Mouse (Mus musculus) kidney, adult 11 months (tissue): ENCODE measurements around the gene Tmem165.

Experiments used
- DNase-seq: peaks from one replicate; pipeline ENCODE4 v3.0.0; 2022

Gene Tmem165

DNA sequence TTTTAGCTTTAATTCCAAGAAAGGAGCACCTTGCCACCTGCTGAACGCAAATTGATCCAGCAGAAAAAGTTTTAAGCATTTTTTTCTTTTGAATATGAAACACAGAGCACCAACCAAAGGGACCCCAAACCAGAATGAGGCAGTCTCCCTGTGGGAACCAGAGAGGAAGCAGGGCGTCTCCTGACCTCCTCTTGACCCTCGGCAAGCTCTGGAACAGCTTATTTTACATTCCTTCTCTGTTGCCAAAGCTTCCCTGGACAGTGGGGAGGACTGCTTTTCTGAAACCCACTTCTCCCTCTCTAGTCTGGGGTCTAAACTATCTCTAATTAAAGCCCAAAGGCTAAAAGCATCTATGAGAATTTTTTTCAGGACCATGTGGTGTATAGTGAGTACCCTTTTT, 7.3 kb upstream of the Tmem165 start:
- no peak for DNase-seq

DNA sequence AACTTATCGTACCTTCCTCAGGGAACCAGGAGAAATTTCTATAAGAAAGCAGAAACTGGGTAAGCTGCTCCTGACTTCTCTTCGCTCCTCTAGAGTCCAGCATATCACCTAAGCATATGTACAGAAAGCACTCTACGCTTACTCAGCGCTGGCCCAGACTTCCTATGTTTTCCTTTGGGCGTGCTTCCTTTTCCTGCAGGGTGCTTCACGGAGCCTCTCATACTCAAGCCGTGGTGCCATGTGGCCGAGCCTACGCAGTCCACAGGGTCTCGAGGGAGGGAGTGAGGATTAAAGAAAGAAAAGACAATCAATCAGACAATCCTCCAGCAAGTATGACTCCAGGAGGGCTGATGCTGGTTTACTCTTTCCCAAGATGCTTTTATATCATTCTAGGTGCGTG, 6.8 kb upstream of the Tmem165 start:
- DNase-seq: no peak

DNA sequence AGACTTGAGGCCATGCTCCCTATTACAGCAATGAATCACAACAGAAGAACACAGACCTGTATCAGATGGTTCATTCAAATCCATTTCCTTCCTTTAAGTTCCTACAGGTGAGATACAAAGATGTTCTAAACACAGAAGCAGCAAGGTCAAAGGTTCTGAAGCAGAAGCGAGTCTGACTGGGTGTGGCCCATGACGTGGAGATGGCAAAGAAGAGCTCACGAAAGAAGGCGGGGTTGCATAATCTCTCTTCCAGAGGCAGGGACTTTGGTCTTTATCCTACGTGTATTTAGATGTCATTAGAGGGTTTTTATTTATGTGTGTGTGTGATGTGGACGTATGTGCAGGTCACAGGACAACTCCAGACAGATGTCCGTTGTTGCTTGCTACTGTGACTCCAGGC, 6.0 kb upstream of the Tmem165 start:
- DNase-seq: no peak

DNA sequence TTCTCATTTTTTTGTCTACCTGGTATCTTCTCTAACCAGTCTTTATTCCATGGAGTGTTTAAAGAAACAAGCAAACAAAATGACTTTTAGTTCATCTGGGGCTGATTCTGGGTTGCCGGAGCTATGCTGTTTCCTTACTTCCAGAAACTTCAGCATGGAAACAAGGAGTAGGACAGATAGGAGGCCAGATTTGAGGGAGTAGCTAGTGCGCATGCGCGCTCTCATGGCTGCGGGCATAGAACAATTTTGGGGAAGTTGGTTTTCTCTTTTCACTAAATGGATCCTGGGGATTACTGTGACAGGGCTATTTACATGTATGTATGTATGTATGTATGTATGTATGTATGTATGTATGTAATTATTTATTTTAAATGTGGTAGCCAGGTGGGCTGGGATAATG, 4.5 kb upstream of the Tmem165 start:
- no peak for DNase-seq

DNA sequence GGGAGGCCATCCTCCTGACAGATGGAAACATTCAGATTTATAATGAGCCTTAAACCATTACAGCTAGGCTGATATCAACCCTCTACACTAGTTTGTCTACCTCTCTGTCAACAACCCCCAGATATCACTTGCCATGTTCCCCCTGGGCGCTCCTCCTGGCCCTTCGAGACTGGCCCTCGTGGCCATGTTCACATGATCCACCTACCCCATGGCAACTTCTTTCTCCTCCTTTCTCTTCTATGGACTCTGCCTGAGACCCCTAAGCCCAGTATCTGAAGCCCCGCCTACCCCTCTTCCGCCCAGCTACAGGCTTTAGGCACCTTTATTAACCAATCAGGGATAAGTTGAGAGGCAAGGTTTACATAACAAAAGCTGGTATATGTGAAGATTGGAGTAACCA, 3.9 kb upstream of the Tmem165 start:
- no peak for DNase-seq

DNA sequence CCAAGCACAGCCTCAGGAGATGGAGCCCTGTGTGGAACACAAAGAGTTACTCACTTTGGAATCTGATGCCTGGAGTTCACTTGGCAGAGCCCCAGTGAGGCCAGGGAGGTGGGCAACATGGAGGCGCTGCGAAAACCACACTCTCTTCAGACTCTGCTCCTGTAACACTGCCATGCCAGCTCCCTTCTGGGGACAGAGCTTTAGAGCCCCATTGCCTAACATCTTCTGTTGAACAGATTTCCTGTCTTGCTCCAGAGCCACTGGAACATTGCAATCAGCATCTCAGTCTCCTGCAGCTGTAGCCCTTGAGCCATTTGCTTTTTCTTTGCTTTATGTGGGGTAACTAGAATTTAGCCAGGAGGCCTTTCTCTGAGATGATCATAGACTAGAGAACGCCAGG, 1.4 kb upstream of the Tmem165 start:
- no peak for DNase-seq

DNA sequence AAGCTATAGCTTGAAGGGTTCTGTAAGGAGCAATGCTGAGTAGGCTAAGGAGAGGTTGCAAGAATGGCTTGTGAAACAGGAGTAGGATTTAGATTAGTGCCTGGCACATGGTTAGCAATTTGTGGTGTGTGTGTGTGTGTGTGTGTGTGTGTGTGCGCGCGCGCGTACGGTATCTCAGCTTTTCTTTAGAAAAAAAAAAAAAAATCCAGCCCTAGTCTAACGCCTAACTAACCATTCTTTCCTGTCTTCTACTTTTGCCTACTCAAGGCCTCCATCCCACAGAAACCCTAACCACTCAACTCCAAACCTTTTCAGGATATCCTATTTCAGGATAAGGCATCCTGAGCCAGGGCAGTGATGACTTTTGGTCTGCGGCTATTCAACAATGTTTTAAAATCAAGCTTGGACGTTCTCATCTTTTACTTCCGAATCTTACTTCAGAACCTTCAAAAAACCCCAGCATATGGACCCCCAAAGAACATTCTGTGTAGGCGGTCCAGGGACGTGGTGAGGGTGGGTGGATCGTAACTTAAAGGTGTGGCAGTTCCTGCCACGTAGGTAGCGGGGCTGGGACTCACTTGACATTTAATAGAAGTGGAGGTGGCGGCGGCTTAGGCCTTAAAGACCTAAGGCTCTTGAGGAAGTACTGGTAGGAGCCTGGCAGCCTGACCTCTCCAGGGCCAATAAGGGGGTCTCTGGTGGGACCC, 484 bp upstream of the Tmem165 start:
- DNase-seq: no peak

DNA sequence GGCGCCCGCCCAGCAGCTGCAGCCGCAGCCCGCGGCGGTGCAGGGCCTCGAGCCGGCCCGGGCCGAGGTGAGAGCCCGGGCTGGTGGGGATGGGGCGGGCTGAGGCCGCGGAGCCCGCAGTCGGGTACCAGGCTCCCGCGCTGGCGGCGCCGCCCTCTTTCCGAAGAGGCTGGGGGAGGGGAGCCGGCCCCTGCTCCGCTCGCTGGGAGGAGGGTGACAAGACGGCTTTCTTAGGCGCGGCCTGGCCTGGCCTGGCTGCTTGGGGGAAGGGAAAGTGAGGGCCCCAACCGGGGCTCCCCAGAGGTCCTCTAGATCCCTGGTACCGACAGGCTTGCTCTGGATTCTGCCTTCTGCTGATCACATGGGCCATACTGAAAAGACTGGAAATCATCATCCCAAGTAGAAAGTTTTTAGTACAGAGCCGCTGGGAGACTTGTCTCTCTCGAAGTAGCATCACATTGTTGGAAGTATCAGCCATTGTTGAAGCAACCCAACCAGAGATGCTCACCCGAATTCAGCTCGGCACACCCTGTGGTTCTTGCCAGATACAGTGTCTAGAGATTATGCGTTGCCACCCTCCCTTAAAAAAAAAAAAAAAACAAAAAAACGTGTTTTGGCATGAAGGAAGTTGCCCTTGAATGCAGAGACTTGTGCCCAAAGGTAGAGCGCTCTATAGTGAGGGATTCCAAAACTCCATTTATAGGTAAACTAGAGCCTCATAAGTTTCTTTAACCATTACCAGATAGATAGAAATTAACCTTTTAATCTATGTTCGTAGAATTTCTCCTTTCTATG, 803 bp downstream of the Tmem165 start:
- DNase-seq: peak; percentile 59

DNA sequence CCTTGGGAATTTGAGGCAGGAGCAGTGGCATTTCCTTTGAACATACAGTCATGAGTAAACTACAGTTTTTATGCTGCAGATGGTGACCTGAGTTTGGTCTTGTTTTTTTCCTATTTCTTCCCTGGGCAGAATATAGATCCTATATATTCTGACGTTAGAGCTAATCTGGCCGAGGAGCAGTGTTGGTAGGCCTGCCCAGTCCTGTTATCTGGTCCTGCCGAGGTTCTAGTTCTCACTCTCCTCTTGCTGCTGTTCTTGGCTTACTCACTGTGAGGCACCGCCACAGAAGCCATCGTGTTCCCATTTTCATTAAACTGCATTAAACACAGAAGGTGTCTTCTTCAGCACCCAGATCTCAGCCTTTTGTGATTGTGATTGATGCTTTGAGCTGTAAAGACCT, 4.2 kb downstream of the Tmem165 start:
- no peak for DNase-seq

DNA sequence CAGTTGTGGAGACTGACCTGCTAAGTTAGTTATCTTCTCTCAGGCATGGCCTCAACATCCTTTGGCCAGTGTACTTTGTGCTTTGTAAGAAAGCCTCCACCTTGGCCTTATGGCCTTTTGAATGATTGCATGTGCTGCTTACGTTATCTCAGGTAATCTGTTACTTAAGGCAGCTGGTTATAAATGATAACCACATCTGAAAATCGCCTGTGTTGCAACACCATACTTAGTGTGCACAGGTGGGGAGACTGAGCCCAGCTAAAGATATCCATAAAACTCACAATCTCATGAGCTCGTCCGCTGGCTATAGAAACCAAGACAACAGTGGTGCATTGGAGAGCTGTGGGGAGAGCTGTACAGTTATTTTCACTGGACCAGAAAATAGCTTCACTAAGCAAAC, 6.9 kb downstream of the Tmem165 start:
- no peak for DNase-seq

DNA sequence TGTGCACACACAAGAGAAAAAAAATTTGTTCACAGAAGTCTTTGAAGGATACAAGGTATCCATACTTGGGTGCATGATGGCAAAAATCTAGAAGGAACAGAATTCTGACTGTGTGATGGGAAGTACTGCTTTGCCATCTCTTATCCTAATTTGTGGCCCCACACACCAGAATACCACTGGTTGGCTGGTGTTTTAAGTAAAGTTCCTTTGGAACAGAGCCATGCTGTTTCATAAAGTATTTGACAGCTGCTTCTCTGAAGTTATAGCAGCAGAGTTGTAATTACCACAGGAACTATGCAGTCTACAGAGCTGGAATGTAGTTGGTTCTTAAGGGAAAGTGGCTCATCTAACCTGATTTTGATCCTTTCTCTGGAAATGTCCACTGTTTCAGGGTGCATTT, 9.4 kb downstream of the Tmem165 start:
- DNase-seq: no peak

DNA sequence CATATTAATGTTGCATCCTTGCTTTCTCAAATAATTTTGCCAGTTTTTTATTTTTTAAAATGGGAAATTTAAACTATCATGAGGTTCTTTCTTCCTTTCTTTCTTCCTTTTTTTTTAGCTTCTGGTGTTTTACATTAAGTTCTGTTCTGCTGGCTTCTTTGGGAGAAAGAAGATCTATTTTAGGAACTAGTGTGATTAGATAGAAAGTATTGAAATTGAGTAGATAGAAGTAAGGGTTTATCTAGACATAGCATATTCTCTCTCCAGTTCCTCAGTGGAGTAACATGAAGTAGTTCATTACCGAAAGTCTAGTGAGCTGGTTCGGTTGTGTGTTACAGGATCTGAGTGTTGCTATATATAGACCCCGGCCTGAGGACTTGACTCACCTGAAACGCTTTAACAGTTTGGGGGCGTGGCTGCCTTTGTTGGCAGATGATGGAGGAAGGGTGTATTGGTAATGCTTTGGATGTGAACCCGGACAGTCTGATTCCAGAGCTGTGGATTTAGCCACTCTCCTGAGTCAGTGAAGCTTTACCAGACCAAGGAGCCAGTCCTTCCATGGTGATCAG, 10.8 kb downstream of the Tmem165 start:
- DNase-seq: no peak

DNA sequence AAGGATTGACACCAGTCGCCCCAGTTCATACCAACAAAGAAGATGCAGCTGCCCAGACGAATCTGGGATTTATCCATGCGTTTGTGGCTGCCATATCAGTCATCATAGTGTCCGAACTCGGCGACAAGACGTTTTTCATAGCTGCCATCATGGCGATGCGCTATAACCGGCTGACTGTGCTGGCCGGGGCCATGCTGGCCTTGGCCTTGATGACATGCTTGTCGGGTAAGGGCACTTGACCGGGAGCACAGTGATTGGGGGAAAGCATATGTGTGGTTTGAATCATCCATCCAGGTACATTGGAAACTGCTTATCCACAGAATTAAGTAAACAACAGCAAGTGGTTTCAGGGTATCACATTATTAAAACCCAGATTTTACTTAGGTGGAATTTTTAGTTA, 15.7 kb downstream of the Tmem165 start:
- no peak for DNase-seq

DNA sequence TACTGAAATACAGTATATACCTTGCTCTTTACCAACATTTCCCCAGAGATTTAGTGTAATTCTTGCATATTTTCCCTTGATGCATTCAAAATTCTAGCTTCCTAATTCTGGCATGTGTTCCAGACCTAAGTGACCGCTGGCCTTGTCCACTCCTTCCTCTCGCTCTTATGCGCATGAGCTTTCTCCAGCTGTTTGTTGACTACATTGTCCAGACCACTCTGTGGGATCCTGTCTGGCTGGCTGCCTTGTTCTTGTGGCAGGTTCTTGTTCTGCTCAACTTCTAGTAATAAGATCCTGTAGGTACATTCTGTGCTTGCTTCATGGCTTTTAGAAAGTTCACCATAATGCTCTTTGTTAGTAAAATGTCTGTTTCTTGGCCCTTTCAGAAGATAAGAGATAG, 19.5 kb downstream of the Tmem165 start:
- DNase-seq: no peak

DNA sequence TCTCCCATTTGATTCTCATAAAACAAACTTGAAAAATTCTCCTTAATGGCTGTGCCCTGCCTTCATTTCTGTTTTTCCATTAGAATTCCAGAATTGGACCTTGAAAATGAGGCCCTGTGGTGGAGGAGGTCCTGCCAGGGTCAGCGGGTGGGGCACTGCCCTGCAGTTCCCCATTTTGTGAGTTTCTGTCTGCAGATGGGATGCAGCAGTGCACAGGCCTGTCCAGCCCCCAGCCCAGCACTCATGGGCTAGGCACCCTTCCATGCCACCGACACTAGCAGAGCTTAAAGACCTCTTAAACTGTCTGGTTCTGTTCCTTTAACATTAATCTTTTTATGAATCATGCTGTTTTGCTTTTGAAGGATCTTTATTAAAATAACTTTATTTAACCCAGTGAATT, 22.2 kb downstream of the Tmem165 start:
- DNase-seq: no peak

DNA sequence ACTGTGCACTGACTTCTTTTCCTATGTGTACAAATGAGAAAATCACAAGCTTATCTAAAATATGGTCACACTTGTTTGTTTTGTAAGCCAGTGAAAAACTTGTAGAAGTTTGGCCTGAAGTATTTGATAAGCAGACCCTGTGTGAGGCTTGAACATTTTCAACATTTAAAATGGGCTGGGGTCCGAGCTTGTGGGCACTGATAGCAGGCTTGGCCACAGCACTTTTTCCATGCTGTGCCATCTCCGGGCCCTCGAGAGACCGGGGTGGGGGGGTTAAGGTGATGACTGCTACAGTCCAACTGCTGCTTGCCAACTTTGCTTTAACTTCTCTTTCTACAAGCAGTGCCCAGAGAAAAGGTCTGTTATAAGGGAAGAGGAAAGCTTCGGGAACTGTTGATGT, 24.4 kb downstream of the Tmem165 start:
- no peak for DNase-seq

DNA sequence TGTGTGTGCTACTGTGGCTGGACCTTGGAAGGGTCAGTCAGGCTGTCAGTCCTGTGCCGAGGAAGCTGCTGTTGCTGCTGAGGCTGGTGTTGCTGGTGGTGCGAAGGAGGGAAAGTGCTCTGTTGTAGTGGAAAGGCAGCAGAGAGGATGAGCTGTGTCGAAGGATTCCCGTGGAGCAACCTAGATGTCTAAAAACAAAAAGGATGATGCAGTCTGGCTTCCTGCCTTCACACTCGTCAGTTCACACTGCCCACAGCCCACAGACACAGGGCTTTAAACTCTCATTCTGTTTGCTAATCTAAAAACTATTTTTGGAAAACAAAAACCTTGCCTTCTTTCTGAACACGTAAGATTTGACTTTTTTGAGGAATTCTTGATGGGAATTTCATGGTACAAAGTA, 33.0 kb downstream of the Tmem165 start:
- DNase-seq: no peak

DNA sequence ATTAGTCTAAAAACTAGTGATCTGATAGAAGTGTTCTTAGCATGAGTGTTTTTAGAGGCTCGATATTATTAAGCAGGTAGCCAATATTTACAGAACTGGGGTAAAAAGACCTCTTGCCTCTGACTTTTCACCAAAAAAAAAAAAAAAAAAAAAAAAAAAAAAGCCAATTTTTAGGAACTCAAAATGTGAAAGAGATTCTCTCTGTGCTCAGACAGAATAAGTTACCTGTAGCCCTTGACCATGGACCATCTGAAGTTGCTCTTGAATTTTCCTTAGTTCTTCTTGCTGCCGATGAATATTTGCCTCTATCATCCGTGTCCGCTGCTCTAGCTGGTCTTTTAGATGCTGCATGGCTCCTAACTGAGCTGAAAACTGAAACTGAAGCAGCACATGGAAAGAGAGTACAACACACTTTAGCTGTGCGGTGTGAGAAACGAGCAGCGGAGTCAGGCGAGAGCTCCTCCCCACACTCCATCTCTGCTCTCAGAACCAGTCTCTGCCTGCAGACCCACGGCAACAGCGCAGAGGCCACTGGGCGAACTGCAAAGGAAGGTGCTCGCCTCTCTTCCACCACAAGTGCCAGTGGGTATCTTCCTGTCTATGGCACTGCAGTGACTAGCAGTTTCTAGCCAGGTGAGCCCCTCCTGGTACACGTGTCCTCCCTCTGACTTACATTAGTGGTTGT, 47.6 kb downstream of the Tmem165 start:
- DNase-seq: no peak

DNA sequence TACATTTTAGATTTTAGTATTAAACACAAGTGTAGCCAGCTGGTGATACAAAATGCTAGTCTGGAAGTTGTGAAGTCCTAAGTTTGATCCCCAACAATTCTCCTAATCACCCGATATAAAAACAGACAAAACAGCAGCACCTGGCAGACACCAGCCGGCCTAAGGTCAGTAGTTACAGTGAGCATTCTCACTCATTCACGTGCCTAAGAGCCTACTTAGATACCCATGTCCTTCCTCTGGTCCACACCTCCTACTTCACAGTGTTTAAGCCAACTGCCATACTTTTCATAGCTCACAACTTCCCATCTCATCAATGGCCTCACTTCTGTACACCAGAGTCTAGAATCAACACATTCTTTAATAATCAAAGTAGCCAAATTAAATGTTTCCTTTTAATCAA, 59.6 kb downstream of the Tmem165 start:
- no peak for DNase-seq

DNA sequence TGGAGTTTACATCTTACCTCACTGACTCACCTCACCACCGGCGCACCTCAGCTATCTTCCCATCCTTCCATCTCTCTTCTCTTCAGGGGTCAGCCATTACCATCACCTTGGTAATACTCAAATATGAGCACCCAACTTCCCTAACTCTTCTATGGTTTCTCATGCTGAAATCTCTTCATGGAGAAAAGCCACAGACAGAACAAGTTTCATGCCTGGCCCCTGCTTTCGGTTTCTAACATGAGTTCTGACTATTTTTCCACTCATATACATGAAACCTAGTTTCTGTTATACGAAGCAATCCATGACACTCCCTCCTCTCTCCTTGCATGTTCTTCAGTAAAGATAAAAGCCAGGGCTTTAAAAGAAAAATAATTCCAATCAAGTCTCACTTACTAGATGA, 60.2 kb downstream of the Tmem165 start:
- DNase-seq: no peak

DNA sequence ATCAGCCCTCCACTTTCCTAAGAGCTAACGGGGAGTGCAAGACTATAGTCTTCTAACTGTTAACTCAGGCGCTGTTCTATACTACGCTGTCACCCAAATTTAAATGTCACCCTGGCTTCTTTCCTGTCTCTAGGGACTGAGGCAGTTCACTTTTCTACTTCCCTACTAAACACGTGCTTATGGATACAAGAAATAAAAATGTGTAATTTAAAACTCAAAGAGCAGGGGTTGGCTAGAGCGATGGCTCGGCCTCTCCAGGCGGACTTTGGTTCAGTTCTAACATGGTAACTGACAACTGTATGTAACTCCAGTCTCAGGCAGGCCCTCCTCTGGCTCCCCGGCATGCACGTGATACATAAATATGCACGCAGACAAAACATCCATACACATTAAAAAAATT, 60.8 kb downstream of the Tmem165 start:
- DNase-seq: no peak

DNA sequence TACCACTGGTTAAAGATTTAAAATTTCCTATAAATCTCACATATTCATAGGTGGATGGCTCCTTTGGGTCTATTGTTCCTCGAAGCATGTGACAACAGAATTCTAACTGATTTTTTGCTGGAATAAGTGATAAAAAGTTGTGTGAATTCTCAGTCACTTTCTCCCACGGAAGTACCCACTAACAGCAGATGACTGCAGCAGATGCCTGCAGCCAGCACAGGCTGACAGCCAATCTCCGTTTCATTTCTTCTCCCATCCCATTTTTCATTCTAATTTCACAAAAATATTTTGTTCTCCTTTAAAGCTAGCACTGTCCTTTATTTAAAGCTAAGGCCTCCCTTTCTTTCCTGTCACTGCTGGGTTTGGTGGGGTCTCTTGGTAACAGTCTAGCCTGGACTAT, 61.7 kb downstream of the Tmem165 start:
- DNase-seq: no peak

DNA sequence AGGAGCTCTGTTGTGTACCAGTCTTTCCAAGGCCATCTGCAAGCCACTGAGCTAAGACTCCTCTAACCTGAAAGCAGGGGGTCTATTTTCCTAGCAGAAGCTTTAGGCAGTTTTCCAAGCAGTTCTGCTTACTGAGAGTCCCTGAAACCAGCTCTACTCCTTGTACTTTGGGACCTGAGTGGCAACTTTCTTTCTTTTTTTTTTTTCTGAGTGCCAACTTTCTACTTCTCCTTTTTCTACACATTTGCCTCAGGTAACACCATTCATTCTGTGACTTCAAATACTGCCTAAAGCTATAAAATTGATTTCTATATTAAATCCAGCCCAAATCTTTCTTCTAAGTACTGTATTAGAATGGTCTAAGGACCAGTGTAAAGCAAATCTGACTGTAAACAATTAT, 62.9 kb downstream of the Tmem165 start:
- DNase-seq: no peak

DNA sequence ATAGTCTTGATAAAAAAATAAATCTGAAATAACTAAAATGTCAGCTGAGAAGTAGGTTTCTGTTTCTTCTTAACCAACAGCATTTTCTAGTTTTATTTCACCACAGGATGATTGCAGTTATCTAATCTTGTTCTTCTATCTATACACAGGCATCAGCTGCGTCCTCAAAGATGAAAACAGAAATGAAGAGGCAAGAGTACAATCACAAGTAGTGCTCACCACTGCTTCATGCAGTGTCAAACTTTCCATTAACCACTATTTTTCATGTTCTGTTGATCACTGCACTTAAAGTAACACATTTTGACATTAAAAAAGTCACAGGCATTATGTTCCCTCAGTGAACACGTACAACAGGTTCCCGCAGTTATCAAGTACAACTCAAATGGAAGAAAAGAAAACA, 67.3 kb downstream of the Tmem165 start:
- no peak for DNase-seq
